Mouse (Mus musculus) frontal cortex, adult 2 months (tissue): ENCODE data around the gene Nr1i2. TPM values are rescaled to one million over a fixed set of nuclear protein-coding genes. Genes with fewer than 3 reads are reported as not detected.
"Not testable (repeated sequence)": the region's sequence is repeated elsewhere in the genome, so short reads cannot be mapped to it uniquely, and the experiment has no call there.

Source experiments
- DNase-seq, 2 experiments: peaks; one replicate each; pipeline ENCODE4 v3.0.0; 2022; ENCODE audit warnings: low spot score in 1 of 2; ENCODE audit errors: extremely low spot score in 1 of 2
- polyA plus RNA-seq: library from polyadenylated mRNA; depleted of rRNA; stranded (reverse); fragments of >200 nt; gene quantifications from 2 replicates; pipeline ENCODE4 v1.2.3, GENCODE M21; 2012; rRNA removed

Gene Nr1i2
- not detected in 2 replicates for polyA plus RNA-seq

DNA sequence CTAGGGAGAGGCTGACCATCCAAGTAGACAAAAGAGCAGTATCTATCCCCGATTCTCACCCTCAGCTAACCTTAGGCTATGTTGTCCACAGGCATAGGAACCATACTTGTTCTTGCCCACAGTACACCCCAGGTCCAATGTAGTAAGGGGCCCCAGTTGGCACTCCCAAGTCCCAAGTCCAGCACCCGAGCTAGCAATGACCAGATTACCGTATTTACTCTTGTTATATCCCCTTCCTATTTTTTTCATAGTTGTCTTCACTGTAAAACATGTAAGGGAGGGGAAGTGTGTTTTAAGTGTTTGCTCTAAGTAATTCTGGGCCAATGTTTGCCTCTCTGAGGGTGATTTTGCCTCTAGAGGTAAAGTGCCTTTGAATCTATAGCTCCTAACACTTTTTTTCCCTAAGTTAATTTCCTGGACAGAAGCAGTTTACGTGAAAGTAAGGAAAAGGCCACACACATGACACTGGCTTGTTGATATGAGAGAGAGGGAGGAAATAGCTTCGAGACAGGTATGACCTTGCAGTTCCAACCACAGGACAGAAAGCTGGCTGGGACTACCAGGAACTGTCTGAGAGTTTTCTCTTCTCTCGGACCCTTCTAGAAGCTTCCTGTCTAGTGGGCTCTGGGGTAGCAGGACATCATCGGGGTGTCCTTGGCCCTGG lies at the start of gene Nr1i2:
TSS of gene Nr1i2 (minus strand) at position 140 of the 664 bp plus-strand sequence.
- DNase-seq = no peak

DNA sequence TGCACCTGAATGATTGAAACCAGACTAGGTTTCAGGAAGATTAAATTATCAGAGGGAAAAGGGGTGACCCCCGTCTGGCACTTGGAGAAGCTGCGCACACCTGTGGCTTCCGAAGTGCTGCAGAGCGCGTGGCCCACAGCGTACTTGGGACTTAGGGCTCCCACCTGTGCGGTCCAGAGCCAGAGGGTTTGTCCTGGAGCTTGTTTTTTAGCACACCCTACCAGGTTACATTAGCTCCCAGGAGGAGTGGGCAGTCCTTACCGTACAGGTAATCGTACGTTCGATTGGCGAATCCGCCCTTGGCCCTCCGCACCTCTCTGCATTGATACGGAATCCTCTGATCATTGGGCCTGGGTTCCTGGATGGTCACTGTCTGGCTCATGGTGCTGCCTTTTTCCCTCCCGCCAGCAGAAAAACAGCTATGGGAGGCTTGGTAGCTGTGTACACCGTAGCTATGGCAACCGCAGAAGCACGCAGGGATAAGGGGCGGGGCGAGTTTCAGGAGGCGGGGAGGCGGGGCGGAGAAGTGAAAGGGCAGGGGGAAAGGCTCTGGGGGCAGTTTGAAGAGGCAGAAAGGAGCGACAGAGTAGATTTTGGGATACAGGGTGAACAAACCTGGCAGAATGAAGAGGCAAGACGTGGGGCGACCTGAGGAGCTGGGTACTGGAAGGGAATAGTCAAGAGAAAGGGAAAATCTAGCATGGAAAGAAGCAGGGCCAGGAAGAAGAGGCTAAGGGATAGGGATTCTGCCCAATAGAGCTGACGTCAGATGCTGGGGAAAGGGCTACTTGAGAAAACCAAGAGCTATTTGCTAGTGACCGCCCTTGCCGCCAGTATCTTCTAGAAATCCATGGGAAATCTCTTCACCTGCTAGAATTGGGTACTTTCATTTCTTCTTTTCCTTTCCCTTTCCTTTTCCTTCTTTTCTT lies 47.0 kb upstream of the Nr1i2 start, which contains the start of gene Maats1:
TSS of gene Maats1 (minus strand) at position 748 of the 929 bp plus-strand sequence.
- DNase-seq = peak; percentile 28 to 78

DNA sequence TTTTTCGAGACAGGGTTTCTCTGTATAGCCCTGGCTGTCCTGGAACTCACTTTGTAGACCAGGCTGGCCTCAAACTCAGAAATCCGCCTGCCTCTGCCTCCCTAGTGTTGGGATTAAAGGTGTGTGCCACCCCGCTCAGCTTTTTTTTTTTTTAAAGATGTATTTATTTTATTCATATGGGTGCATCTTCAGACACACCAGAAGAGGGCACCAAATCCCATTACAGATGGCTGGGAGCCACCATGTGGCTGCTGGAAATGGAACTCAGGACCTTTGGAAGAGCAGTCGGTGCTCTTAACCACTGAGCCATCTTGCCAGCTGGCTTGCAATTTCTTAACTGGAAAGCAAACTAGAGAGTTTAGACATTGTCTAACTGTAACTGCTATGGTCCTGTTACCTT lies 43.5 kb upstream of the Nr1i2 start:
- DNase-seq = not testable (repeated sequence)

DNA sequence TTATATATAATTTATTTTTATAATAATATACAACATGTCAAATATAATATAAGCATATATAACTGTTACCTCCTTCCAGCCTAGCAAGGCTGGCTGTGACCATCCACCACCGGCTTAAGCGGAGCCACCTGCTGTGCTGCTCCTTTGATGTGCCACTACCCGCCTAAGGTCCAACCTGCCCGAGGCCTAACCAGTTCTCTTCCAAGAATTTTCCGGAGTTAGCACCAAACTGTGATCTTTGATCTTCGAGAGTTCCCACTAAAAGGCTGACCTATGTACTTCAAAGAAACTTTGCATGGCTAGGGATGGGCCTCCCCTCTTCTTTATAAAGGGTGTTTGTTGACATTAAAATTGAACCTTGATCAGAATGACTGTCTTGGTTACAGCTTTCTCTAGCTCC lies 39.8 kb upstream of the Nr1i2 start:
- DNase-seq = no peak

DNA sequence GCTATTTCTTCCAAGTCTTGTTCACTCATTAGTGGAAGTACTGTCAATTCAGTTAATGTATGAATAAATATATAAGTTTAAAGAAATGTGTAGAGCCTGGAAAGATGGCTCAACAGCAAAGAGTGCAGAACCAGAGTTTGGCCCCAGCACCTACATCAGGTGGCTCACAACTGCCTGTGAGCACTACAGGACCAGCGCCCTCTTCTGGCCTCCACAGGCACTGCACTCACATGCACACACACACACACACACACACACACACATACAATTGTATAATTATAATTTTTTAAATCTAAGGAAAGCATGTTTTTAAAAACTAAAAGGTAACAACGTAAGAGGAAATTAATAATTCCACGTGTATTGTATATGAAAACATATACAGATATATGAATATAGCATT lies 34.7 kb upstream of the Nr1i2 start:
- DNase-seq = no peak

DNA sequence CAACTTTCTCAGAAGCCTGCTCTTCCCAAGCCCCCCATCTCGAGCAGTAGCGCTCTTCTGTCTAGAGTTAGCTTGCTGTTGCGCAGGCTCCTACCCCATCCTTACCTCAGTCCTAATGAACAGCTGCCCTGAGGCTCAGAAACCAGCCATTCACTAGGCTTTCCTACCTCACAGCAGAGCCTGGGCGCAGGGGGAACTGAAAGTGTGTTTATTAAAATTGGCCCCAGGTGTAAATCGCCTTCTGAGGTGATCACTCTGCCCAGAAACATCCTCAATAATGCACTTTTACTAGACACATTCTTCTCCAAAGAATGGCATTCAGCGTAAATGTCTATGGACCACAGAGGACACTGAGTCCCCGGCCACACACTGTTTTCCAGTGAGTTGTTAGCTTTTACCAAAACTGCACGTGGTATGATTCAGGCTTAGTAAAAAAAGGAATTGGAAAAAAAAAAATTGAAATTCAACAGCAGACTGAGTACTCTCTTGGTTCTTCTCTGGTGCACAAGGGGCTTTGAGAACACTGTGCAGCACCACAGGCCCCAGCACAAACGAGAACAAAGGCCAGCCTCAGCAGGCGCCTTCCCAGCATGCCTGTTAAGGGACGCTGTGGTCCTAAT lies 32.3 kb upstream of the Nr1i2 start:
- DNase-seq = no peak

DNA sequence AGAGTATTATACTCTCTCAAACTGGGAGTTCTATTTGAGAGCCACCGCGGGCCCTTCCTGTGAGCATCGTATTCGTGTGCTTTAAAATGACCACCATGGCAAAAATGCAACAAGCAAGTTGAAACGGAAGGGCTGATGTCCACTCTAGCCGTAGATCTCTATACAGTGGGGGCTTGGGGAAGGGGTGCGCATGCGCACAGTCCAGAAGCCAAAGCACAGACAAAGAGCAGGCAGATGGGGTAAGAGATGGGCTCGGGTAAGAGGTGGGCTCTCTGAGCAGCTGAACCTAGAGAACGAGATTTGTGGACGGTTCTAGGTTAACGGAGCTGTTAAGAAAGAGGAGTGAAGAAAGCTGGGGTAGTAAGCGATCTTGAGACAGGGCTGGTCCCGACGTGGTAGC lies 29.7 kb upstream of the Nr1i2 start:
- no peak for DNase-seq

DNA sequence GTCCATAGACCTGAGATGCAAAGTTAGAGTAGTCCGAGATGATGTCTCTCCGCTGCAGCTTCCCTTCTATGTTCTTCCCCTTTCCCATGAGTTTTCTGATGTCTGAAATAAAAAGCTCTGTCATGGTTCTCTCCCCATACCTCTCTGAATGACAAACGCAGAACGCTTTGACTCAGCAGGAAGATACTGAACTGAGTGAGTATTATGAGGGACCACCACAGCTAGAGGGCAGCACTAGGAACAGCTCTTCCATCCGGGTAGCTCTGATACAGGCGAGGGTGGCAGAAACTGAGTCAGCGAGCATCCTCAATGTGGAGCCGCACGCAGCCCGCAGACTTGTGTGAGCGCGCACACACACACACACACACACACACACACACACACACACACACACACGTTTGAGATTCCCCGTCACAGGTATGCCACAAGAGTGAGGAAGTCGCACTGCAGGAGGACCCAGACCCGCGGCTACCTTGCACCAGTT lies 26.9 kb upstream of the Nr1i2 start:
- DNase-seq = peak; percentile 25 to 80

DNA sequence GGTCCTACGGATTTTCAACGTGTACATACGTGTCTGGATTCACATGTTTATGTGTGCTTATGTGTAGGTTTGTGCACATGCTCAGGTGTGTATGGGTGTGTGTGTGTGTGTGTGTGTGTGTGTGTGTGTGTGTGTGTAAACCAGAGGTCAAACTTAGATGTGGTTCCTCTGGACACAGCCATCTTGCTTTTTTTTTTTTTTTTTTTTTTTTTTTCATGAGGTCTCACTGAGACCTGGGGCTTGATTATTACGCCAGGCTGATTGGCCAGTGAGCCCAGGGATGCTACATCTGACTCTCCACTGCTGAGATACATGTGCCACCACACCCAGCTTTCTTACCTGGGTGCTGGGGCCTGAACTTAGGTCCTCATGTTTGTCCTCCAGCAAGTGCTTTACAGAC lies 24.5 kb upstream of the Nr1i2 start:
- DNase-seq = no peak

DNA sequence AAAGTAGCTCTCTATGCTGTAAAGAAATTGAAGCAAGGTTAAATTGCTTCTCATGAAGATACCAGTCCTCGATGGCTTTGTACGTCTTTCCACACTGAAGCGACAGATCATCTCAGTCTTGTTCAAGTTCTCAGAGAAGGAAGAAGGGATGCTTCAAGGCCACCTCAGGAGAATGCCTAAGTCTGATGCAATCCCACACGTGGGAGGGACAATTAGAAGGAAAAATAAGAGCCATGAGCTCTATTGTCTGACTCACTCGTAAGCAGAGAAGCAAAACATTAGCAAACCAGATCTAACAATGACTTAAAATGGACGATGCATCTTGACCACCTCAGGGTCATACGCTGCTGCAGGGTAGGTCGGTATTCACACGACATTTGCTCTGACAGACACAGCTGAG lies 23.9 kb upstream of the Nr1i2 start:
- DNase-seq = no peak

DNA sequence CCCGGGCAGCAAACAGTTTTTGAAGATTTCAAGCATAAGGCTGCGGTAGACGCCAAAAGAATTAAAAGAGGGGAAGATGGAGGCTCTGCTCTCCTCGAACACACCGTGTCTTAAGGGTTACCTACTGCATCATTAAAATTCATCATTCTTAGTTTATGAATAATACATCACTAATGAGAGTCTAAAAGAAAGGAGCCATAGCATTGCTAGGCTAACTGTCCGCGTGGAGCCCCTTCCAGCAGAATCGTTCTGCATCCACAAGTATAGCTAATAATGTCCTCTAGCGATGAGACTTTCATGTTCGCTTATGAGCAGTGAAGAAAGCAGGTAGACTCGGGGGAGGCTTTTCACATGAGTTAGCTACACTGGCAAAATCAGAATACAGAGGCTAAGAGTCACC lies 13.6 kb upstream of the Nr1i2 start:
- DNase-seq = no peak

DNA sequence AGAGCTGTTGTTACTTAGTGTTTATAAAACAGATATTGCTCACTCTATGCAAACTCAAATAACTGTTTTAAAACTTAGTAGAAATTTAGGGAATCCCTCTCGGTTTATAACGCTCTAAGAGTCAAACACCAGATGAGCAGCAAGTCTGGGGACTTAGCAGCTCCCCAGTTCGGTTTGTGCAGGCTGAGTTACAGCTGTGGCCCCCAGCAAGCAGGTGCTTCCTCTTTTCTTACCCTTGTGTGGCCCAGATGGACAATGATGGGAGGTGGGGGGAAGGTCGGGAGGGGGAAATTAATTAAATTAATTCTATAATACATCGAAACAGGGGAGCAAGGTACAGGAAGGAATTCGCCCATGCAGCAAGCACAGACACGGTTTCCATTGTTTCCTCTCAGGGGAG lies 13.0 kb upstream of the Nr1i2 start:
- no peak for DNase-seq

DNA sequence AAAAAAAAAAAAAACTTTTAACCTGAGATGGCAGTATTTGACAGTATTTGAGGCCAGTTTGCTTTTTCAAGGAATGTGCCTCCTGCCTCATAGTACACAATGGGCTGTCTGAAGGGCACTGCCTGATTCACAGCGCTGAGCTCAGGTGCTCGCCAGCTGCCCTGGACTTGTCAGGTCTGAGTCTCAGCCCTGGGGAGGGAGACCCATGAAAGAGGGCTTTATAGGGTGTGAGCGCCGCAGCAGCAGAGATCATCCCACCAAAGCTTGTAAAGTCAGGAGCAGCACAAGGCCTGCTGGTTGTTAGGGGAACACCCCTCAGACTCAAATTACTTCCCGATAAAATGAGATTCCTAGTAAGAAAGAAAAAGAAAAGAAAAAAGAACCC lies 12.6 kb upstream of the Nr1i2 start:
- no peak for DNase-seq

DNA sequence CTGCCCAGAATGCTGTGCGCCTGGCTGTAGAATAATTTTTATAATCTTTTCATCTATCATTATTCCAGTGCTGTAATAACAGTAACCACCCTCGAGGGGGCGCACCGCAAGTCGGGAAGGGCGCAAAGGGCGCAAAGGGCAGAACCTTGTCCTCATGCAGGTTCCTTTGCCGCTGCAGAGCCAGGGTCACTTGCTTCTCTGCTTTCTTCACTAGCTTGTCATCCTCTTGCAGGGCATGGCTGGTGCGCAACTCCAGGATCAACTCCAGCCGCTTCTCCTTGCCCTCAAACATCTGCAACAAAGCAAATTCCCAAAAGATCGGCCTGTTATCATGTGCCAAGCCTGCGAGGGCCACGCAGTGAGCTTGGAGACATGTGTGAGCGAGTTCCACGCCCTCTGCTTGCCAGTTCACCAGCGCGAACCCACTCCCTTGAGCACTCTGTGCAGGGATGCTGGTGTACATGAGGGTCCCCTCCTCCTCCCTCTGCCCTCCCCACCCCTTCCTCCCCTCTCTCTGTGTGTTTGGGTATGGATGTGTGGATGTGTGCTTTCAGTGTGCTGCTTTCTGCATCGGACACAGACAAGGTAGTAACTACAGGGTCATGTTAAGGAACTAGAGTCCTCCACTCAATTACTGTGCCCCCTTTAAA lies 12.1 kb upstream of the Nr1i2 start:
- DNase-seq = no peak

DNA sequence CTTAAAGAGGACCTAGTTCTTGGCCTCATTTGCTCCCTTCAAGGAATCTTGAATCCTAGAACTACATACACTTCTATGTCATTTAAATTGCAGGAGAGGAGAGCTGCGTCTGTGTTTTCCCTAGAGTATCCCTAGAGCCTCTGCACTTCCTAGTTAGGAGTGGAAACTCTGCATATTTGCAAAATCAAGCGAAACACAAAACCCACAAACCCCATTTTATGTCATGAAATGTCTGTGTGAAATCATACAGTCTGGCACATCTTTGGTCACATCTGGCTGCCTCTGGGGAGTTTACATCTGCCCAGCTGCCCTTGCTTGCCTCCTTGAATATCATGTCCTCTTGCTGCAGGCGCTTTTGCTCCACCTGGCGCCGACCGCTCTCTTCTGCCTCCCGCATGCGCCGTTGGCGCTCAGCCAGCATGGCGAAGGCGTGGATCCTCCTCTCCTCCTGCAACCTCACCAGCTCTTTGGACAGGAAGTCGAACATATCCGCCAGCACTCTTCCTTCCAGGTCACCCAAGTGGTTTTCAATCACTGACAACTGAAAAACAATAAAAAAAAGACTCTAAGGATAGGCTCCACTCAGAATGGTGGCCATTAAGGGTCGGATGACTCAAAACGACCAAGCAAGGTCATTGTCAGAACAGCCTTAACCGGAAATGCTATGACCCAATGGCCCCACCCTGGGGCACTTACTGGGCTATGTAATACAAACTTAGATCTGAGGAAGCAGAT lies 10.0 kb upstream of the Nr1i2 start:
- no peak for DNase-seq

DNA sequence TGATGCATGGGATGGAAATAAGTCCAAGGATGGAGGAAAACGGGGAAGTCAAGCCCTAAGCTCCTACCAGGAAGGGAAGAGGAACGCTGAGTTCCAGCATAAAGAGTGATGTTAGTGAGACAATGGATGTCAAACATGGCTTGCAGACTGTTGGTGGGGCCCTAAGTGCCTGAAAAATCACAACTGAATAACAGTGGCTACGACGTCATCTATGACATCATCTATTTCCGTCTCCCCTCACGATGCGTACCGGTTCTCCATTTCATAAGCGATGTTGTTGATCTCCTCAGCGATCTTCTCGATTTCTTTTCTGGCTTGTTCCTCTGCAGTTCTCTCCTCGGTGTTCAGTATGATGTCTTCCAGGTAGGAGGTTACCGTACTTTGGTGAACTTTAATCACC lies 7.7 kb upstream of the Nr1i2 start:
- DNase-seq = no peak

DNA sequence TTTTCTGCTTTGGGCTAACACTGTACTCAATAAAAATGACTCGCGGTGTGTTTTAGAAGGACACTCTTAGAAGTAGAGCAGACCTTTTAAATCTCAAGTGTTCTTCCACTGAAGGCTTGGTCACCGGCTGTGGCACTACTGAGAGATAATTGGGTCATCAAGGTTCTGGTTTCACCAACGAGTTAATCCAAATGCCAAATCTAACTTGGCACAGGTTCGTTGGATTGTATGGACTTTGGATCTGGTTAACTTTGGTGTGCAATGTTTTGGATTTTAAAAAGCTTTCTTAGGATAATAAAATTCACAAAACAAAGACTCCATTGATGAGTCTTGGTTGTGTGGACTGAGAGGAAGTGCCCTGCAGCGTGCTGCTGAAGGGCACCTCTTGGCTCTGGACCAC lies 3.8 kb upstream of the Nr1i2 start:
- no peak for DNase-seq

DNA sequence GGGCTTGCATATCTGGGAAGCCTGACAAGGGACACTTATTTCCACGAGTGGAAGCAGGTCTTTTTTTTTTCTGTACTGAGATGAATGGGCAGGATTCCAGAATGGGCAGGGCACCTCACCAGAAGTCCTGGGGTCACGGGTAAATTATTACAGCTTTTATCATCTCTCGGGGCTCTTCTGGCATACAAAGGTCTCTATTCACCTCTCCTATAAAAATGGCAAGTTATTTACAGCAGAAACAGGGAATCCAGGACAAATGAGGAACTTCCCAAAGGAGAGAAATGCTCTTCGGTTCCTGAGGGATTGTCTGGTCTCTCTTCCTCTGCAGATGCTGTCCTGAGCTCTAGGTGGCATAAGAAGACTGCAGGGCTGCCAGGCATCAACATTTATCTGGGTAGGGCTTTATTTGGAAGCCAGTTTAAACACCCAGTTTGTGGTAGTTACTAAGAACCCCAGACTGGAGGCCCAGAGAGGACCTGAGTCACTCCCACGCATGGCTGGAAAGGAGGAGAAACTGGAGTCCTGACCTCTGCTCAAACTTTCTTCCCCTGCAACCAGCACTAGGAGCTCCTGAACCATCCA lies 816 bp upstream of the Nr1i2 start:
- DNase-seq = peak in 1 of 2 experiments; percentile 36

DNA sequence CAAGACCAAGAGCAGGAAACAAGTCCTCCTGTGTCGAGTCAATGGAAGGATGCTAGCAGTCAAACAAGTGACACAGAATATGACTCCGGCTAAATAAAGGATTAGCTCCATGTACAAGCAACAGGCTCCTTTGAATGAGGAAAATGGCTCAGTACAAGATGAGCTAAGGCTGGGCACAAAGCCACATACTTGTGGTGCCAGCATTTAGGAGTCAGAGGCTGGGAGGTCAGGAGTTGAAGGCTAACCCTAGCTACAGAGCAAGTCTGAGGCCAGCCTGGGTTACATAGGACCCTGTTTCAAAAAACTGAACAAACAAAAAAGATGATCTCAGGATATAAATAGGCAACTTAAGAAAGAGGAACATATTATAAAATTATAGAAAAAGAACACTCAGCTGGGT lies 4.5 kb downstream of the Nr1i2 start:
- DNase-seq = no peak

DNA sequence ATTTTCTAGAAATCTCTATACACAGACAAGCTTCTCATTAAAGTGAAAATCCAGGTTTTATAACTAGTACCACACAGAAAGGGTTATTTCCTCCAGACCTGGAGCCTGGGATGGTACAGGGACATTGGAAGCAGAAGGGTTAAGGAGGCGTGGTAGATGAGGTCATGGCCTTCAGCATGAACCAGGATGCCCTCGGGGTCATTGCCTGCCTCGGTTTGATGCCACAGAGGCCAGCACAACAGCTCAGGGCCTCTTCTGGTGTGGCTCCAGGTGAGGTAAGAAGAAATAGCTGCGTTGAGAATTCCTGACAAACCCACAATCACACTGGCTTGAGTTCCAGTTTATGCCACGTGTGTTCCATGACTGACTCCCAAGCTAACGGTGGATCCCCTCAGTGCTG lies 5.8 kb downstream of the Nr1i2 start:
- DNase-seq = no peak
